Mouse (Mus musculus): ENCODE measurements around the gene Pkd1.

- no peak for TF ChIP-seq CTCF (IDR thresholded peaks at IDR 0.05; ENCODE audit: insufficient read depth, low read length)
- no peak for TF ChIP-seq POLR2A (IDR thresholded peaks at IDR 0.05; ENCODE audit: borderline replicate concordance, extremely low read depth, low read depth, low read length)
Observed at GRCm38 (mm10) chr17:24563638-24564037, 14.0 kb downstream of the Pkd1 start.
